Mouse (Mus musculus) midbrain, embryonic 12.5 days (tissue): ENCODE data around the gene Gjd3. TPM values are rescaled to one million over a fixed set of nuclear protein-coding genes. Genes with fewer than 3 reads are reported as not detected.
A peak's percentile ranks its signal among the peaks of the same experiment; 100 is the strongest.
"Not testable (repeated sequence)": the region's sequence is repeated elsewhere in the genome, so short reads cannot be mapped to it uniquely, and the experiment has no call there.

Experiments
- ATAC-seq: fragments of 200-750 bp; cut with Nextera tagmentation; 2 replicates; pipeline ENCODE4 v1.8.0; 2017; ENCODE audit warnings: low read depth, moderate TSS enrichment, moderate library complexity; ENCODE audit not compliant: low FRiP score
- H3K27ac ChIP-seq: fragments of 300-500 bp; sonication (generic); replicated peaks from 2 replicates; pipeline ENCODE4 v1.5.1; 2016; ENCODE audit warnings: mild to moderate bottlenecking
- H3K27me3 ChIP-seq: fragments of 300-500 bp; sonication (generic); 2 replicates; pipeline ENCODE4 v1.6.1; 2016; ENCODE audit warnings: mild to moderate bottlenecking
- H3K36me3 ChIP-seq: fragments of 300-500 bp; sonication (generic); 2 replicates; pipeline ENCODE4 v1.6.1; 2016
- H3K4me1 ChIP-seq: fragments of 300-500 bp; sonication (generic); 2 replicates; pipeline ENCODE4 v1.6.1; 2016
- H3K4me2 ChIP-seq: fragments of 300-500 bp; sonication (generic); replicated peaks from 2 replicates; pipeline ENCODE4 v1.6.1; 2016; ENCODE audit warnings: mild to moderate bottlenecking, moderate library complexity
- H3K4me3 ChIP-seq: fragments of 300-500 bp; sonication (generic); 2 replicates; pipeline ENCODE4 v1.5.1; 2016; ENCODE audit warnings: mild to moderate bottlenecking
- H3K9ac ChIP-seq: fragments of 300-500 bp; sonication (generic); replicated peaks from 2 replicates; pipeline ENCODE4 v1.6.1; 2016; ENCODE audit warnings: mild to moderate bottlenecking, moderate library complexity
- H3K9me3 ChIP-seq: fragments of 300-500 bp; sonication (generic); 2 replicates; pipeline ENCODE4 v1.6.1; 2016; ENCODE audit warnings: mild to moderate bottlenecking
- WGBS: fragments of 180-500 bp; shearing (Covaris S2); methylation state at CpG from one replicate; pipeline ENCODE4 v1.1.7; 2016; 5-methylcytosine and 5-hydroxymethylcytosine counted together
- polyA plus RNA-seq: library from polyadenylated mRNA; unstranded; fragments of >200 nt; fragmentation: Nextera tagmentation; extraction: Ambion mirVana; gene quantifications from 2 replicates; pipeline ENCODE4 v1.2.1, GENCODE M21; 2016

Gene Gjd3
- polyA plus RNA-seq, 1 experiment from 2014 or later = 0.80 TPM

DNA sequence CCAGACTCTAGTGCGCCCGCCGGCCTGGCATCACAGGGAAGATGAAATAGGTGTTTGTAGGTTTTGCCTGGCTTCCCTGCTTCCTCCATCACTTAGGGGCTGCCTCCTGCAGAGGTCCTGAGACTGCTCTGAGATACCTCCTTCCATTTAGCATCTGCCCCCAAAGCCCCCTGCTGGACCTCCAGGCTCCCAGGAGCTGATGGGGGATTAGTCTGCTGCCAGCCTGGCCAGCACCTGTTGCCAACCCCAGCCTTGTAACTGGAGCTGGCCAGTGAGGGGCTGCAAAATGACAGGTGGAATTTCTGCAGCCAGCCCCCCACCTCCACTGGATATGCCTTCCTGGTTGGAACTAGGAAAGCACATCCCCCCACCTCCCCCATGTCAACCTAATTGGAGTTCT, 42.0 kb downstream of the Gjd3 start:
- Histone ChIP-seq H3K4me1 (peaks cover 94% of the 10 kb centered on the region), H3K27me3 (peaks cover 40% of the 10 kb centered on the region), H3K27ac (peak overlapping the region; percentile 86), H3K4me3 (peak overlapping the region; percentile 54; the same call in 1 of the 2 replicates), H3K9ac (peak overlapping the region; percentile 65), H3K4me2 (peak overlapping the region; percentile 89), H3K36me3 (no peaks in the 10 kb centered on the region), H3K9me3 (no peaks in the 10 kb centered on the region)
- ATAC-seq = no peak
- 22% methylated on average over 3 of the region's 3 CpGs for WGBS

DNA sequence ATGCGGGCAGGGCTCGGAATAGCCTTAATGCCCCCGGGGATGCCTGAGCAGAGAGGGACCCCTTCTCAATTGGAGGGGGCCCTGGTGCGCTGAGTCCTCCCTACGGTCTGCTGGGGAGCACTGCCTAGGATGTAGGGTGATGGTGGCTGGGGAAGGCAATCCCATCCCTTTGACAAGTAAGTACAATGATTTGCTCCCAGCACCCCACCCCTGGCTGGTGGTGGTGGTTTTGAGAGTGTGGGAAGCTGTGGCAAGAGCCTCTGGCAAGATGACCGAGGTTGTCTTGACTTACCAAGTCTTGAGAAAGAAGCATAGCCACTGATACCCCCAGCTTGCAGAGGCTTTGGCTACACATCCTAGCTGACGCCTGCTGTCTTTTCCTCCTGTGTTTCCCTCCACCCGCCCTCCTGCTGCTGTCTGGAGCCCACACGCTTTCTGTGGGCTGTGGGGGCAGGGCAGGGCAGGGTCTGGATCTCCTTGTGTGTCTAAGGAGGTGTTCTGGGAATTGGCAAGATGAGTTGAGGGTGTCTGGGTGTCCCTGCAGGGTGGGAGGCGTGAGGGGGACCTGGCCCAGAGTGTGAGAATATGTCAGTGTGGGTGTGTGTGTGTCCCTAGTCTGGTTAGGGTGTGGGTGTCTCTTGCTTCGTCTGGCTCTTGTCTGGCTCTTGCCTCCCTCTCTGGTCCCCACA, 42.7 kb downstream of the Gjd3 start:
- H3K9ac ChIP-seq = no peak overlapping the region; the same call in 1 of the 2 replicates
- 0 out of 2 replicates have a peak overlapping the region, but pooled peaks have one; percentile 19 for H3K4me2 ChIP-seq
- peaks cover 88% of the 10 kb centered on the region for H3K4me1 ChIP-seq
- peaks cover 46% of the 10 kb centered on the region for H3K27me3 ChIP-seq
- ATAC-seq = no peak
- H3K36me3 ChIP-seq = no peaks in the 10 kb centered on the region
- WGBS = 50% methylated on average over 11 of the region's 11 CpGs
- no peak overlapping the region for H3K4me3 ChIP-seq
- H3K27ac ChIP-seq = no peak overlapping the region
- H3K9me3 ChIP-seq = no peaks in the 10 kb centered on the region

DNA sequence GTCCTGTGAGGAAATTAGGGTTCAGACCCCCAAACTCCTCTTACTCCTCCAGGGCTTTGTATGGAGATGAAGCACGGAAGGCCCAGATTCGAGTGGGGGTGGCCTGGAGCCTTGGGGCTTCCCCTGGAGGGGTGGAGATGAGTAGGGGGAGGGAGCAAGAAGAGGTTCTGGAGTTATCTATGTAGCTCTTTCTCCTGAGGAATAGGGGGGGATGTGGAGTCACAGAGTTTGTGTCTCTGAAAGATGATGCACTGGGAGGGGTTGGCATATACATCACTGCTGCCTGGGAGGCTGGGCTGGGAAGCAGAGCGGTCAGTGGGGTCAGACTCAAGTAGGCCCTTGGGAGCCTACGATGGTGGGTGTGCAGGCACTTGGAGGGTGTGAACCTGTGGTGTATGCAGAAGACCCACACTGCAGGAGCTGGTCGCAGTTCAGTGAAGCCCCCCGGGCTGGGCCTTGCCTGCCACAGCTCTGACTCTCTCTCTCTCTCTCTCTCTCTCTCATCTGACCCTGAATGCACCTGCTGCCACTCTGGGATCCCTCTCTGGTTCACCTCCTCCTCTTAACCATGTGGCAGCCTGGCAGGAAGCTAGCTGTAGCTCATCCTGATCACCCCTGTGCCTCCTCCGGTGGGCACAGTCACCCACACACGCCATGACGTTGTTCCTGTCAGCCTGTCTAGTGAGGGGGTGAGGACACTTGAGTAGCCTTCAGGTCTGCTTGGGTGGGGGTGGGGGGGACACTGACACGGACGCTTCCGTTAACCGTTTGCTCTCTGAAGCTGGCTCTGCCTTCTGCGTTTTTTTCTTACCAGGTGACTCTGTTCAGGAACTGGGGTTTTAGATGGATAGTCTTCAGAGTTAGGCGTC, 43.5 kb downstream of the Gjd3 start:
- Histone ChIP-seq H3K9ac (no peak overlapping the region), H3K4me2 (0 out of 2 replicates have a peak overlapping the region, but pooled peaks have one; percentile 19), H3K27me3 (peaks cover 52% of the 10 kb centered on the region), H3K9me3 (no peaks in the 10 kb centered on the region), H3K4me3 (no peak overlapping the region), H3K36me3 (no peaks in the 10 kb centered on the region), H3K27ac (no peak overlapping the region), H3K4me1 (peaks cover 81% of the 10 kb centered on the region)
- ATAC-seq = no peak
- 58% methylated on average over 15 of the region's 15 CpGs for WGBS

DNA sequence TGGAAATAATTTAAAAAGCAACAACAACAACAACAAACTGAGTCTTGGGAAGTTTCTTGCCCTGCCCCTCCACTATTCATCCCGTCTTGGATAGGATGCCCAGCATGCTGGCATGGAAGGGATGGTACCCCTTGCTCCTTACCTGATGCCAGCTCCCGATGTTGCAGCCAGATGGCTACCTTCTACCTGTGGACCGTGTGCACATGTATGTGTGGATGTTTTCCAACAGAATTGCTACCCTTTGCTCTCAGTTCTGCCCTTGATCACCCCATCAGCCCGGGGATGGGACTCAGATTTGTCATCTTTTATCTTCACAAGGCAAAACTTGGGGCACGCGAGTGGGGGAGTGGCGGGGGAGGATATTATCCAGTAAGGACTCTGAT, 44.1 kb downstream of the Gjd3 start:
- no peaks in the 10 kb centered on the region for H3K36me3 ChIP-seq
- peaks cover 74% of the 10 kb centered on the region for H3K4me1 ChIP-seq
- peak overlapping the region; percentile 59 for H3K4me3 ChIP-seq
- no peak overlapping the region for H3K9ac ChIP-seq
- no peak overlapping the region for H3K27ac ChIP-seq
- ATAC-seq = no peak
- peak overlapping the region; percentile 92 for H3K4me2 ChIP-seq
- H3K9me3 ChIP-seq = no peaks in the 10 kb centered on the region
- WGBS = 45% methylated on average over 7 of the region's 7 CpGs
- peaks cover 57% of the 10 kb centered on the region for H3K27me3 ChIP-seq

DNA sequence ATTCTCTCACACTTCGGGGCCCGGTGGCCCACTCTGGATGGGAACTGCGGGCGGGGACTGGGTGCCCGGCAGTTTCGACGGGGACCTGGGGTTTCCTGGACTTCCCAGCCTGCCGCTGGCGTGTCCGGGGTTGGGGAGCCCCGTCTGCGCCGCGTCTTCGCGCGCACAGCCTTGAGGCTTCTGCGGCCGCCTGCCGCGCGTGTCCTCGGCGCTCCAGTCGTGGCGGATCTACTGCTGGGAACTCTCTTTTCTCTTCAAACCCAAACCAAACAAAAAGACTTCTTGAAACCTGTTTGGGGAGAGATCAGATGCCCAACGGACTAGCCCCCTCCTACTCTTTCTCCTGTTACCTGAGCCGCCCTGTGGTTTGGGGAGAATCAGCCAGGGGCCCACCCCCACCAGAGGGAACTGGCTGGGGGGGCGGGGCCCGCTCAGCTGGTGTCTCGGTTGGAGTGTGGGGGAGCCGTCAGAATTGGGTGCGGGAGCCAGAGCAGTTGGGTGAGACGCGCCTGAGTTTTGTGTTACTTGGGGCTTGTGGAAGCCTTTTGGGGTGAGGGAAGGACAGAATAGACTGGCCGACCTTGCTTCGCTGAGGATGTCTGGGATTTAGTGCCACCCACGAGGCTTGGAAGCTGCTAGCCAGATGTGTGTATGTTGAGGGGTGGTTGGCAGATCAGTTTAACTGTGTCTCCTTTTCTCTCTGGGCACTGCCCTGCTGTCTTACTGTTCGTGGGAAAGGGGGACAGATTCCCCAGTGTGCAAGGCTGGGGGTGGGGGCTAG, 44.7 kb downstream of the Gjd3 start:
- Histone ChIP-seq H3K4me1 (peaks cover 70% of the 10 kb centered on the region), H3K4me3 (peak overlapping the region; percentile 59), H3K9me3 (no peaks in the 10 kb centered on the region), H3K9ac (peak overlapping the region; percentile 62), H3K4me2 (peak overlapping the region; percentile 92), H3K36me3 (no peaks in the 10 kb centered on the region), H3K27me3 (peaks cover 61% of the 10 kb centered on the region), H3K27ac (peak overlapping the region; percentile 31; the same call in 1 of the 2 replicates)
- under 1% methylated on average over 39 of the region's 39 CpGs for whole genome bisulfite sequencing
- ATAC-seq = no peak

DNA sequence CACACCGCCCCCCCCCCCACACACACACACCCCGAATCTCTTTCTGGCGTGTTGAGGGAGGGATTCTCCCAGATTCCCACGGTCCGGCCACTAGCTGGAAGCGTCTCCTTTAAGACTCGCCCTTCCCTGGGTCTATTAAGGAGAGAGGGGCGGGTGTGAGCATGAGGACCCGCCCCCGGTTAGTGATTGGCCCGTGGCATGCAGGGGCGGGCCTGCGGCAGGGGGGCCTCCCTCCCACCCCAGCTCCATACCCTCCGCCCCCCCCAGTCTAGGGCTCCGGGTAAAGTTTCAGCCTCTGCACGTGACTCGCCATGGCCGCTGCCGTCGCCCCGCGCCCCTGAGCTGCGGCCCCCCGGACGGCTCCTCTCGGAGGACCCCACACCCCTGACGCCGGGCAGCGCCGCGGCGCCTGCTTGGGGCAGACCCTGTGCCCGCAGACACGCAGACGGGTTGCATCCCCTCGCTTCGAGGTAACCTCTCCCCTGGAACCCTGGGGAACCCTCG, 45.4 kb downstream of the Gjd3 start:
- whole genome bisulfite sequencing = under 1% methylated on average over 35 of the region's 38 CpGs
- Histone ChIP-seq H3K9me3 (no peaks in the 10 kb centered on the region), H3K27me3 (peaks cover 66% of the 10 kb centered on the region), H3K4me1 (peaks cover 70% of the 10 kb centered on the region), H3K36me3 (no peaks in the 10 kb centered on the region), H3K9ac (peak overlapping the region; percentile 62), H3K4me3 (peak overlapping the region; percentile 59), H3K4me2 (peak overlapping the region; percentile 92), H3K27ac (peak overlapping the region; percentile 31; the same call in 1 of the 2 replicates)
- ATAC-seq = peak; percentile 88

DNA sequence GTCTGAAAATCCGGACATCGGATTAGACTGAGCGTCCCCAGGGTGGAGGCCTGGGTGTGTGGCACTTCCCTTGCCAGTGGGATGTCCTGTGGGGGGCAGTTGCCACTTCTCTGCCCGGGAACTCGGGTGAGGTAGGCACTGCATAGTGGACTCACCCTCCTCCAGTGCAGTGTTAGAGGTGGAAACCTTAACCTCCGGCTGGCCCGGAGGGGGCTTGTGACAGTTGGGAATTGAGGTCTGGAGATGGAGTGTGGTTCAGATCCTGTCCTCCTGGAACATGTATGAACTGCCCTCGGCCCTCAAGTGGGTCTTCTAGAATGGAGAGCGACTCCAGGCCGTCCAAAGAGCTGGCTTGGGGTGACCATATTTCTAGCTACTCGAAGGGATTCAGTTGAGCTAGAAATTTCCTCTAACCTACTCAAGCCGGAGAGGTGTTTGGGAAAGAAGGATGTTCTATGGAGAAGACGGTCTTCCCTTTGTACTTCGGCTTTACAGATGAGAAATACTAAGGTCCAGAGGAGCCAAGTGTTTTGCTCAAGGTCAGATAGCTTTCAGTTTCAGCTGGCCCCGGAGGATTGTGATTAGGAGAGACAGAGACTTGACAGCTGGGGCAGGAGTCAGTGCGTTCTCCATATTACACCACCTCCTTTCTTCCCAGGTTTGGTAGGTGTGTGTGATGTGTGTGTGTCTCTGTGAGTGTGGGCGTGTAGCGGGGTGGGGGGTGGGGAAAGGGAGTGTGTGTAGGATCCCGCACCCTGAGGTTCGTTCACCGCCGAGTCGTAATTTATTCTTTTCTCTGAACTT, 46.0 kb downstream of the Gjd3 start:
- peaks cover 66% of the 10 kb centered on the region for H3K27me3 ChIP-seq
- H3K27ac ChIP-seq = peak overlapping the region; percentile 10; the same call in 1 of the 2 replicates
- H3K4me1 ChIP-seq = peaks cover 72% of the 10 kb centered on the region
- H3K4me3 ChIP-seq = peak overlapping the region; percentile 59
- peak overlapping the region; percentile 92 for H3K4me2 ChIP-seq
- no peaks in the 10 kb centered on the region for H3K36me3 ChIP-seq
- under 1% methylated on average over 23 of the region's 23 CpGs for WGBS
- peak overlapping the region; percentile 37 for H3K9ac ChIP-seq
- H3K9me3 ChIP-seq = no peaks in the 10 kb centered on the region
- ATAC-seq = peak; percentile 45

DNA sequence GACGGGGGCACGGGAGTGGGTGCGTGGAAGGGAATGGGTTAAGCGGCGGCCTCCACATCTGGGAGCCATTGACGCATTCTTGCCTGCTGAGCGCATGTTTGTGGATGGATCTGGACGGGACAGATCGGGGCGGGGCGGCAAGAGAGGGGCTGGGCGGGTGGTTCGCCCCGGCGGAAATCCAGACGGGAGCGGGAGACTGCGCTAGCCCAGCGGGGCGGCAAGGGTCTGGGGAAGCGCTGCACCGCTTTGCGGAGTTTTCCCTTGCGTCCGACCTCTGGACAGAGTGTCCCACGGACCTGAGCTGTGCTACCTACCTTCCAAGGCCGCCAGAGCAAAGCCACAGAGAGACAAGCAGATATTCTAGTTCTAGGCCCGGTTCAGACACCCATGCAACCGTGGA, 46.6 kb downstream of the Gjd3 start:
- Histone ChIP-seq H3K27ac (no peak overlapping the region), H3K4me2 (peak overlapping the region; percentile 92), H3K27me3 (peaks cover 66% of the 10 kb centered on the region), H3K9me3 (no peaks in the 10 kb centered on the region), H3K36me3 (no peaks in the 10 kb centered on the region), H3K4me1 (peaks cover 72% of the 10 kb centered on the region), H3K4me3 (peak overlapping the region; percentile 59), H3K9ac (no peak overlapping the region; the same call in 1 of the 2 replicates)
- WGBS = 1% methylated on average over 29 of the region's 29 CpGs
- ATAC-seq = no peak

DNA sequence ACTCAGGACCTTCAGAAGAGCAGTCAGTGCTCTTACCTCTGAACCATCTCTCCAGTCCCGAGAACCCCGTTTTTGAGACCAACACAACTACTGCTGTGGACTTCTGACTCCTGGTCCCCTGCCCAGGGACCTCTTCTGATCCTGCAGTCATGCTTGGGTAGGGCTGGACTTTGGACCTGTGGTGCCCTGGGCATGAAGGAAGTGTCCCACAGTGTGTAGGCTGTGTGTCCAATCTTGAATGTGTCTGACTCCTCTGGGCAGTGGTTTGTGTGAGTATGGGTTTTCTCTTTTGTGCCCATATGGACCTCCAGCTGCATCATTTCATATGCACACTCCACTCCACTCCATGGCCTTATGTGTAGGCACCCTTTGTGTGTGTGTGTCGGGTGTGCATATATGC, 47.7 kb downstream of the Gjd3 start:
- 92% methylated on average over 3 of the region's 3 CpGs for WGBS
- Histone ChIP-seq H3K36me3 (no peaks in the 10 kb centered on the region), H3K9me3 (no peaks in the 10 kb centered on the region), H3K9ac (no peak overlapping the region), H3K27me3 (peaks cover 59% of the 10 kb centered on the region), H3K4me1 (peaks cover 72% of the 10 kb centered on the region), H3K27ac (no peak overlapping the region), H3K4me3 (no peak overlapping the region), H3K4me2 (no peak overlapping the region)
- no peak for ATAC-seq

DNA sequence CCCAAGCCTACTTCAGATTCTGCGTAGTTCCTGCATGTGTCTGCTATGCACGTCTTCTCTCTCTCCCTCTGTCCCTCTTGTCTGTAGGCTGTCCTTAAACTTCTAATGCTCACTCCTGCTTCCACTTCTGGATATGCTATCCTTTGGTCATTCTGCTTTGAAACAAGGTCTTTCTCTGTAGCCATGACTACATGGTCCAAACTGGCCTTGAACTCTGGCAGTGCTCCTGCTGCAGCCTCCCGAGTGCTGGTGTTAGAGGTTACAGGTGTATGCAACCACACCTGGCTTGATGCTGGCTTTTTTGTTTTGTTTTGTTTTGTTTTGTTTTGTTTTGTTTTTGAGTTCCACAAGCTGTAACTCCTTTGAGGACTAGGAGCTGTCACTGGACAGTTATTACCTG, 48.4 kb downstream of the Gjd3 start:
- H3K4me1 ChIP-seq = peaks cover 72% of the 10 kb centered on the region
- no peak overlapping the region for H3K4me3 ChIP-seq
- H3K36me3 ChIP-seq = no peaks in the 10 kb centered on the region
- no peak overlapping the region for H3K4me2 ChIP-seq
- H3K27ac ChIP-seq = no peak overlapping the region
- H3K9me3 ChIP-seq = no peaks in the 10 kb centered on the region
- WGBS = 76% methylated on average over 3 of the region's 3 CpGs
- no peak for ATAC-seq
- H3K27me3 ChIP-seq = peaks cover 52% of the 10 kb centered on the region
- H3K9ac ChIP-seq = no peak overlapping the region

DNA sequence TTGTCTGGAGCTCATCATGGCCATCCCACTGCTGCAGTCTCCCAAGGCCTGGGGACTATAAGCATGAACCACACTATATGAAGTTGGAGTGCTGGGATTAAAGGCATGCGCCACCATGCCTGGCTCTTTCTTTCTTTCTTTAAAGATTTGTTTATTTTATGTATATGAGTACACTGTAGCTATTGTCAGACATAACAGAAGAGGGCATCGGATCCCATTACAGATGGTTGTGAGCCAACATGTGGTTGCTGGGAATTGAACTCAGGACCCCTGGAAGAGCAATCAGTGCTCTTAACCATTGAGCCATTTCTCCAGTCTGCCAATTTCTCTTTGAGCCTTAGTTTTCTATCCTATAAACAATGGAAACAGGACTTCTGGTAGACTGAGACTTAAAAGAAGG, 49.0 kb downstream of the Gjd3 start:
- H3K4me2 ChIP-seq, ATAC-seq, H3K9me3 ChIP-seq, H3K4me3 ChIP-seq, H3K36me3 ChIP-seq, H3K9ac ChIP-seq, H3K27ac ChIP-seq: not testable (repeated sequence)
- Histone ChIP-seq H3K27me3 (peaks cover 47% of the 10 kb centered on the region), H3K4me1 (peaks cover 72% of the 10 kb centered on the region)
- WGBS = 96% methylated on average over 2 of the region's 2 CpGs
